Mouse (Mus musculus): Measurements from ENCODE around the gene Reps2.

Gene Reps2

DNA sequence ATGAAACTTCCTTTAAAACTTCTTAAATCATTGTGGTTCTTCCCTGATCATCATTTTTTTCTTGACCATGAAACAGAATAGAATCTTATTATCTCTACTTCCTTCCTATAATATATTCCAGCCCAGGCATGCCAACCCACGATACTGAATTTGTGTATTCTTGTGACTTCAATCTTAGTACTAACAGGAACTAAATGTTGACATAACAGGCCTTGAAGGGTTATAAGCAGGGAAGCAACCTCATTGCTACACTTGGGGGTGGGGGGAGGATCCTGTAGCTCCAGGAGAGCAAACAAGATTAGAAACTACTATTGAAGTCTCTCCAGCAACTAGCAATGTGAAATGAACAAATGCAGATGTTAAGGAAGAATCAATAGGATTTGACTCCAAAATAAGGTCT lies 154.8 kb downstream of the Reps2 start:
- DNase-seq (ENCODE audit: low read depth, low spot score): no peak

DNA sequence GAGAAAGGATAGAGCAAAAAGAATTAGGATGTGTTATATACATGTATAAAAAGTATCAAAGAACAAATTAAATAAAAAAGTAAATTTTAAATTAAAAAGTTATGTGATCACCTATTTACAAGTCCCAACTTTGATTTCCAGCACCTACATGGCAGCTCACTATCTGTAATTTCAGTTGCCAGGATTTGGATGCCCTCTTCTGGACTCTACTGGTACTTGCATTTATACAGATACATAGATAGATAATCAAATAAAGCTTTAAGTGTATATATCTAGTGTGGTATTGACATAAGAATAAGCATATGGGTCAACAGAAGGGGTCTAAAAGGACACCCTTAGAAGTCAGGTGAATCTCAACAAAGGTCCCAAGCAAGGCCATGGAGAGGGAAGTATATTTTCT lies 155.7 kb downstream of the Reps2 start:
- peak; percentile 21 for DNase-seq (ENCODE audit: low read depth, low spot score)

DNA sequence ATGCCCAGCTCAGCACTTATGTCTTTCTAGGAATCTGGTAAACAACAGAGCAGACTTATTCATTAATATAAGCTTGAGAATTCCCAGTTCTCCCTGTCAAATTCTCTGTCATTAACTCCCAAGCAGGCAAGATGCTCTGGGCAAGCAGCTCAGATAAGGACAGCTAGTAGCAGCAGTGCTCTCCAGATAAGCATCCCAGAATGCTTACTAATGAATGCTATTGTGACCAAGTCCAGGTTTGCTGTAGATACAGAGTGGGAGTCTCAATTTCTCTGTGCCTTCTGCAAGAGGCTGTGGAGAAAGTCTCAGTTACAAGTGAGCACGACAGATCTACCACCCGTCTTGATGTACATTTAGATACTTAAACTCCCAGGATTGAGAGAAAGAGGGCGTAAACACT lies 173.2 kb downstream of the Reps2 start:
- no peak for DNase-seq (ENCODE audit: low read depth, low spot score)

DNA sequence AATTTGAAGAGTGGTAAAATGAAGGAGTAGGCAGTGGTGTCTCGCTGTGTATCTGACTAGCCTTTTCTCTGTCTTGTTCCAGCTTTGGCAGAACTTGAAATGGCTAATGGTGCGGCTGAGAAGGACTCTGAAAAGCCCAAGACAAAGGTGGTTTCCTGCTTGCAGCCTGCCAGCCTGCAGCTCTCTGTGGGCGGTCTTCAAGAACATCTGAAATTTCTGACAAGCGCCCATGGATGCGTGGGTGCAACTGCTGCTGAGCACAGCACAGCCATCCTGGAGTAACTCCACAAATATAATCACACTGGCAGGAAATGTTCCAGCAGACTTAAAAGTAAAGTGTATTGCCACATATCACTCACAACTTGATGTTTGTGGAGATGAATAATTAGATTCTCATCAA lies 181.3 kb downstream of the Reps2 start:
- no peak for DNase-seq (ENCODE audit: low read depth, low spot score)

DNA sequence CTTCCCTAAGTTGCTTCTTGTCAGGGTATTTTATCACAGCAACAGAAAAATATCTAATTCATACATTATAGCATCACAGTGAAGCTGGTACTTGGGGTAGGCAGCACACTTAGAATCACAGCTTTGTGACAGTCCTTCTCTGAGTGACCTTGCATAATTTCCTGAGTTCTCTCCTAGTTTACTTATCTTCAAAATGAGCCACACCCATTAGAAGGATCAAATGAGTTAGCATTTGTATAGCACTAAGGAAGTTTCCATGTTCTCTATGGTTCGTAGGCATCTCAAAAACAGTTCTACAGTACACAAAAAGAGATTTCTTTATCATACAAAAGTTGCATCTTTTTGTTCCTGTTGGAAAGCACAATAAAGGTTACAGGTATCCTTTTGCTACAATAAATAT lies 187.0 kb downstream of the Reps2 start:
- no peak for DNase-seq (ENCODE audit: low read depth, low spot score)

DNA sequence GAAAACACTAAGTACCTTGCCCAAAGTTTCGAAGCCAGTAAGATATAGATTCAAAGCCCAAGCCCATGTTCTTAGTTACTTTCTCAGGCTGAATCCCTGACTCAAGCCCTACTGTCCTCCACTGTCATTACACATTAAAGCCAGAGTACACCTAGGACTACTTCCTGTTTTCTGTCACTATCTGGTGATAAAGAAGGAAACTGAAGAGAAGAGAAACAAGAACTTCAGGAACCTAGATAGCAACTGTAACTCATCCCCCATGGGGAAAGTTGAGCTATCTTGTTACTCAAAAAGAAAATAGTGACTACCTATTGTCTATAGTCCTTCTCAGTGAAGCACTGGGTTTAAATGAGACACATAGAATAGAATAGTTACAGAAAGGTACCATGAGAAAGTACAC lies 188.1 kb downstream of the Reps2 start:
- no peak for DNase-seq (ENCODE audit: low read depth, low spot score)

DNA sequence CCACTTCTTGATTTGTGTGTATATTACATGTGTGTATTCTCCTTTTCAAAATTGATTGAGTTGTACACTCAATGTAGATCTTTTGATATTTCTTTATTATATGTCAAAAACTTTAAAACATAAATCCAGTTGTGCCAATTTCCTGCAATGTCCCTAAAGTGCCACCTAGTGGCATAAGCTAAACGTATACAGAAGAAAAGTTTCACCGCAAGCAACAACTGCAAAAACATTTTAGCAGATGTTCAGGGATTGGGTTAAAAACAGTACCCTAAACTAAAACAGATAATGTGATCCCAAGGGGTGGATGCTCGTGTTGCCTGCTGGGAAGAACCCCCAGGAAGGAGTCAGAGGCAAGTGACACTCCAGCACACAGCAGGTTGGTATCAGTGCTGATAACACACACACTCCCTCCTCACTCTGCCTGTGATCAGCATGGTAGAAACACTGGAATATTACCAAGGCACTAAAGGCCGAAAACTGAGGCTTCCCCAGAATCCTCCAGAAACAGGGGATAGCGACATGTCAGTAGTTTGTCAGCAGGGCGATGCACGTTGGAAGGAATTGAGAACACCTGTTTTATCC lies 189.5 kb downstream of the Reps2 start:
- DNase-seq (ENCODE audit: low read depth, low spot score): no peak

DNA sequence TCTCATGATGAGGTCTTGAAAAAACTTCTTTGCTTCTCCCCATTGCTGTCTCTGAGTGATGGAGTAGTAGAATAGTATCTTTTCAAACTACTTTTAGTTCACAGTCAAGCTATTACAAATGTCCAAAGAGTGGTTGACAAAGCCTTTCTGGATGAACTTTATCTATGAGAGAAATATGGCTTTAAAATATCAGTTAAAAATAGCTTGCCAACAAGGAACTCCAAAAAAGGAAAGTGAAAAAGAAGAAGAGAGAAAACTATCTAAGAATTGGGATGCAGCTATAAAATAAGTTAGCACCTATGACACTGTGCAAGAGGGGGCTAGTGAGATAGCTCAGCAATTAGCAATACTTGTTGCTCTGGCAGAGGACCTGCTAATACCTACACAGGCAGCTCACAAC lies 190.8 kb downstream of the Reps2 start:
- no peak for DNase-seq (ENCODE audit: low read depth, low spot score)

DNA sequence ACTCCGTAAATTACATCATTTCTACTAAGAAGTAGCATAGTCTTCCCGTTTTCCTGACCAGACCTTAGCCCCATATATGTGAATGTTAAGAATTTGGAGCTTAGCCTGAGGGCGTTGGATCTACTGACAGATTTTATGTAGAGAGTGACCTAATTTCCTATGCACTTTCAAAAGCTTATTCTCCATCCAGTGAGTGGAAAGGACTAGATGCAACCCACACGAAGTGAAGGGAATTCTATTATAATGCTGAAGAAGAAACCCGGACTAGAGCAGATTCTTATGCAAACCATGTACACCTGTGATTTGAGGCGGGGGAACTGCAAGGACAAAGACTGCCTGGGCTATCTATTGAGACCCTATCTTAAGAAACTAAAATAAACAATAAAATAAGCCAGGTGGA lies 195.5 kb downstream of the Reps2 start:
- DNase-seq (ENCODE audit: low read depth, low spot score): peak; percentile 63

DNA sequence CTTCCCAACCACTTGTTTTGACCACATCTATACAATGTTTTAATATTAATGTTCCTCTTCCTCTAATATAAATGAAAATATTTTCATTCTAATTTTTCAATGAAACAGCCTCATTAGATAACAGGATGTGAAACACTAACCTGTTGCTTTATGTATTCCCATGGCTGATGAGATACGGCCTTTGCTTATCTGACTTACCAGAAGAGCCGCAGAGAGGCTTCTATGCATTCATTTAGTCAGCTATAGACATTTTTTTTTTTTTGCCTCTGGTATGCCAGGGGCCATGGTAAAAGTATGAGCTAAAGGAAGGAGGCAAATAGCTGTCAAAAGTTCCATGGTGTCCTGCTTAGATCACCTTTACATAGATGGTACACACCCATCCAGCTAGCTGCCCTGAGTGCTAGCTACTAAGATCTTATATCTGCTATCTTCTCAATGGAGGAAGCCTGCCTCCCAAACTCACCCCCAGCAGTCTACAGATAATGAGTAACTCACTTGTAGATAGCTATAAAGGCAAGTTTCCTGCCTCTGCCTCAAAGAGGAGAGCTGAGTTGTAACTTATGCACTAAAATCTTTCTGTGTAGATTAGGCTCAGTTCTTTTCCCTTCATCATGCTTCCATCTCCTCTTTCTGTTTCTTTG lies 196.7 kb downstream of the Reps2 start:
- no peak for DNase-seq (ENCODE audit: low read depth, low spot score)

DNA sequence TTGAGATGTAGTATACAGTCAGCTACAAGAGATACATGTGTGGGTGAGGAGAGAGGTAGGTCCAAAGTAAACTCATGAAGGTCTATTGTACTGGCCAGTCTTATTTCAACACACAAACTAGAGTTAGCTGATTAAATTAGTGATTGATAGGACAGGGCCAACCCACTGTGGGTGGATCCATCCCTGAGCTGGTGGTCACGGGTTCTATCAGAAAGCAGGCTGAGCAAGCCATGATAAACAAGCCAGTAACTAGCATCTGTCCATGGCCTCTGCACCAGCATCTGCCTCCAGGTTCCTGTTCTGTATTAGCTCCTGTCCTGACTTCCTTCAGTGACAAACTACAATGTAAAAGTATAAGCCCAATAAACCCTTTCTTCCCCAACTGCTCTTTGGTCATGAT lies 200.1 kb downstream of the Reps2 start:
- no peak for DNase-seq (ENCODE audit: low read depth, low spot score)

DNA sequence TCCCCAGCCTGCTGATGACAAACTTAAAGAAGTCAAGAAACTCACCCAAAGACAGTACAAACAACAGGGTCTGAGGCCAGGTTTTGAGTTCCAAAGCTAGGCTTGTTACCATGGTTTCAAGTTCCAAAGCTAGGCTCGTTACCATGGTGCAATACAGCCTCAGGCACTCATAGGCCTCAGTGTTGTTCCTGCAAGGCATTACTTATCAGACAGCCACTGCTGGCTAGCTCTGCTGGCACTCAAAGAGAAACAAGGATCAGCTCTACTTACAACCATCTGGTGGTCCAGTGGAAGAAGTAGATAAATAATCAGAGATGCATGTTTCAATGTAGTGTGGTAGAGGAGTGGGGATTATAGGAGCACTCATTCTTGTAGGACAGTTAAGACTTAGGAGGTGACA lies 200.5 kb downstream of the Reps2 start:
- peak; percentile 15 for DNase-seq (ENCODE audit: low read depth, low spot score)

DNA sequence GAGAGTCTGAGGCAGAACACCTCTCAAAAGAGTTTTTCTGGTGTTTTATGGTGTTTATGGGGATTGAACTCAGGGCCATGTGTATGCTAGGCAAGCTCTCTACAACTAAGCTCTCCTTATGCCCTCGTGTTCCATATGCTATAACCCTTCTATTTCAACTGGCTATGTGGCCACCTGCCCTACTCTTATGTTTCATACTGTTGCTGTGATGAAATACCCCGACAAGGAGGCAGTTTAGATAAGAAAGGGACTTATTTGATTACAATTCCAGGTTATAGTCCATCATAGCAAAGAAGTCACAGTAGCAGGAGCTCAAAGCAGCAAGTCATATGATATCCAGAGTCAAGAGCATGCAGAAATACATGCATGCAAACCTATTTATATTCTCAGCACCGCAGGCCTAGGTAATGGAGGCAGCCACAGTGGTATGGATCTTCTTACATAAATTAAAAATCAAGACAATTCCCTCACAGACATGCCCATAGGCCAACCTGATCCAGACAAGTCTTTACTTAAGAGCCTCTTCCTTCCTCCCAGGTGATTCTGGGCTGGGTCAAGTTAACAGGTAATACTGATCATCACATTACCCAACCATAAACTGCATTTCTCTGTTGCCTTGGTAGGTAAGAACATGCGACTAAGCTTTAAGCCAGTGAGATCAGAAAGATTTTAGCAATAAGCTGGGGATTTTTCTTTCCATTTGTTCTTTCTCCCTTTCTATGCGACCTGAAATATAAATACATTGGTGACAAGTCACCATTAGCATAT lies 210.5 kb downstream of the Reps2 start:
- no peak for DNase-seq (ENCODE audit: low read depth, low spot score)

DNA sequence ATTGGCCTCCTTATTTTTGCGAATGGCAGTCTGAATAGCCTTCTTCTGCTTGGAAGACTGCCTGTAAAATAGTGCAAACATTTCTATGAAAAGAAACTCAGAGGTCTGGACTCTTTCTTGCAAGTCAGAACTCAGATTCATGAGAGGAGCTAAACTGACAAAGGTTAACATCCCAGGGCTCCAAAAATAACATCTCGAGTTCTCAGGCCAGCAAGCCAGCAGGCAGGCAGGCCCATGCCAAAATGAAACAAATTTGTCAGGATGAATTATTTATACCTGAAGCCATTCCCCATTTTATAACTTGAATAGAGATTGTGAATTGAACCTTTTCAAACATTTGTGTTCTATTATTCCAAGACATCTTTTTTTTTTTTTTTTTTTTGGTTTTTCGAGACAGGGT lies 215.8 kb downstream of the Reps2 start:
- DNase-seq (ENCODE audit: low read depth, low spot score): no peak

DNA sequence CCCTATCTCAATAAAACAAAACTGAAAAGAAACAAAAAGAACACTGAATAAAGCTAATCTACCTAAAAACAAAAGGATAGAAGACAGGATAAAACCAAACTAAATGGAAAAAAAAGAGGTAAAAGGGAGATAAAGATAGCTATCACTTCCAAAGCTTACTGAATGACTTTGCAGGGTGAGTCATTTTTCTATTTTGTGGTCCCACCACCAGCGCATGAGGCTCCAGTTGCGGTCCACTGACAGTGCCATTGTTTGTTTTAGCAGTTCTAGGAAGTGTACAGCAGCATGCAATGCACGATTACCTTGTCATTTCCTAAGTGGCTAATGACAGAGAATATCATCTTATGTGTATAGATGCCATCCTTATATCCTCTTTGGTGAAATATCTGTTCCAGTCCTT lies 224.0 kb downstream of the Reps2 start:
- DNase-seq (ENCODE audit: low read depth, low spot score): no peak

DNA sequence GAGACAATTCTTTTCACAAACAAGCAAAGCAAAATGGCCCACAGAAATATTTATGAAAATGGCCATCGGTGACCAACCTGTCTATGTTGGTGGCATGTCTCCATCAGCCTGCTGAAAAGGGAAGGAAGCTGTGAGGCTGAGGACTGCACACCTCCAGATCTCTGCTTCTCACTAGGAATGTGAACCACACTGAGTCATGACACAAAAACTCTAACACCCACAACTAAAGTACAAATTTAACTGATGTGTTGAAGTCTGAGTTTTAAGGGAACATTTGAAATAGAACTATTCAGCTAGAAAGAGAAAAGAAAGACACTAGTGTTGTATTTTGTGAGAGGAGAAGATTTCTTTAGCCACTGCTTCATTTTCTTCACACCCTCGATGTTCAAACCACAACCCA lies 230.3 kb downstream of the Reps2 start:
- no peak for DNase-seq (ENCODE audit: low read depth, low spot score)

DNA sequence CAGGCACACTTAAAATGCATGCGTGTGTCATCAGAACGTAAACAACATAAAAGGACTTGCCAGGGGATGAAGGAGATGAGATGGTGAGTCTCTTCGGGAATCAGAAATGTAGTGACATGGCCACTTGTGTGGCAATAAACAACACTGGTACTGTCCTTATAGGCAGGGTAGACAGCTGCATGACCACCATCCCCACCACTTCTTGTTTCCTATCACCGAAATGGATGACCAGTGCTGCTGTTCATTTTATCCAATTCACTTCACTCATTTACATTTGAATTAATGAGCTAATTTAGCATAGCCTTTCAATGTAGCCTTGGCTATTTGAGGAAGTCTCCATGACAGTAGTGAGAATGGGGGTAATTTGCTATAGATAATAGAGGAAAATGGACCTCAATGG lies 236.2 kb downstream of the Reps2 start:
- DNase-seq (ENCODE audit: low read depth, low spot score): no peak

DNA sequence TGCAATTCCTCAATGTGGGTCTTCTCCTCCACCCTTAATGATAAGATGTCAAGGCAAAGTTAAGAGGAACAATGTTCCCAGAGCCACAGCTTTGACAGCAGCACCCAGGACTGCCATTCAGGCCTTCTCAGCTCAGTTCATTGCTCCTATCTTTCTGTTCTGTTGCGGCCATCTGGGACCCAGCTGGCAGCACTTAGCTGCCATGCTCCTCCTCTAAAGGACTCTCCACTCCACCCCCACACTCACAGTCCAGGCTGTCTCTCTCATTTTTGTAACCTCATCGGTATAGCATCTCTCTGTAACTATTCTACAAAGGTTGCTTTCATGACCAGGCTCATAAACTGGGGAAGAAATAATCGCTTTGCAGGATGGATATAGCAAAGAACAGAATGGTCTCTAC lies 241.0 kb downstream of the Reps2 start:
- no peak for DNase-seq (ENCODE audit: low read depth, low spot score)

DNA sequence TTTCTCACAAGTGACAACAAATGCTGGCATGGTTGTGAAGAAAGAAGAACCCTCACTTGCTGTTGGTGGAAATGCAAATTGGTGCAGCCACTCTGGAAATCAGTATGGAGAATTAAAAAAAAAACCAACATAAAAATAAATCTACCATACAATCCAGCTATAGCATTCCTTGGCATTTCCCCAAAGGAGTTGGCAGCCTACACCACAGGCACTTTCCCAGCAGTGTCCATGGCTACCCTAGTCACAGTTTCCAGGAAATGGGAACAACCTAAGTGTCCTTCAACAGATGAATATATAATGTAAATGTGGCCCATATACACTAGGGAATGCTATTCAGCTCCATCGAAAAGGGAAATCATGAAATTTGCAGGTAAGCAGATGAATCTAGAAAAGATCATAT lies 262.7 kb downstream of the Reps2 start:
- DNase-seq (ENCODE audit: low read depth, low spot score): no peak

DNA sequence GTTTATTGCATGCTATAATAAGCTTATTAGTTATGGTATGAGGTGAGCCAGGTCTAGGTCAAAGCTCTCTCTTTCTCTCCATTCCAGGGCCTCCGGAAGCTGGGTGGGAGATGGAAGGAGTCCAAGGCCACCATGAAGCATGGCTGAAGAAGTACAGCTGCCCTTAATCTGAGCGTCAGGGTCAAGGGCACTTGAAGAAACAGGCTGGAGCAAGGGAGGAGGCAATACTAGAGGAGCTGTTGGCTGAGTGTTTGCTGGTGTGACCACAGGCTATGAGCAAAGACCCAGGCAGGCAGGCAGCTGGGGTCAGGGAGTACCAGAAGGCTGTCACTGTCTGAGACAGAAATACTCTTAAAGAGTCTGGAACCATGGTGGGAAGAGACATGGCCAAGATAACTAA lies 280.2 kb downstream of the Reps2 start:
- no peak for DNase-seq (ENCODE audit: low read depth, low spot score)
